50 mouse cellular contexts compared by ENCODE assay signal in genomic region chr12:31244691-31245090, GRCm38 (mm10). TPM values are rescaled to one million over a fixed set of nuclear protein-coding genes. Genes with fewer than 3 reads are reported as not detected.
"Had no signal": no experiment of that assay in that cellular context is flagged by ENCODE, and none has a peak within 500 bp of the region (broad histone marks: within the 10 kb centered on the region; RNA-seq: fewer than 3 reads in every experiment).

No protein-coding gene starts in this region.

- H3K27me3 ChIP-seq: heart, embryonic 12.5 days; heart, embryonic 13.5 days; heart, embryonic 15.5 days; hindbrain, embryonic 12.5 days; hindbrain, embryonic 13.5 days; hindbrain, embryonic 15.5 days; intestine, embryonic 15.5 days; kidney, embryonic 15.5 days had no signal

- H3K27ac ChIP-seq: heart, embryonic 10.5 days; heart, embryonic 13.5 days; heart, embryonic 15.5 days; hindbrain, embryonic 10.5 days; hindbrain, embryonic 12.5 days; hindbrain, embryonic 13.5 days; hindbrain, embryonic 14.5 days; hindbrain, embryonic 15.5 days; hindbrain, postnatal 0 days; intestine, embryonic 15.5 days; kidney, embryonic 15.5 days; kidney, postnatal 0 days; layer of hippocampus, adult 2 months had no signal

- H3K36me3 ChIP-seq: heart, embryonic 10.5 days; heart, embryonic 12.5 days; heart, embryonic 13.5 days; heart, embryonic 15.5 days; hindbrain, embryonic 10.5 days; hindbrain, embryonic 12.5 days; hindbrain, embryonic 13.5 days; hindbrain, embryonic 15.5 days; intestine, embryonic 15.5 days; kidney, embryonic 15.5 days had no signal

- ATAC-seq: hindbrain, embryonic 16.5 days; hindbrain, postnatal 0 days; inflammation-experienced regulatory T-cells, adult 6 months; intestine, embryonic 15.5 days; intestine, embryonic 16.5 days; intestine, postnatal 0 days had no signal

- H3K4me1 ChIP-seq: hindbrain, embryonic 13.5 days; hindbrain, embryonic 15.5 days had no signal

- DNase-seq: heart, postnatal 14 days; heart, postnatal 36 days; heart, postnatal 4 days; kidney, adult 11 months; kidney, adult 18-20 months; kidney, adult 2 months; kidney, adult 8-10 months; kidney, adult 9 months; kidney, postnatal 10 days; kidney, postnatal 14 days; kidney, postnatal 25 days; kidney, postnatal 36 days; kidney, postnatal 4 days; layer of hippocampus, adult 9-11 months; layer of hippocampus, postnatal 36 days had no signal

- H3K9ac ChIP-seq: heart, embryonic 12.5 days; heart, embryonic 13.5 days; heart, embryonic 15.5 days; hindbrain, embryonic 12.5 days; hindbrain, embryonic 13.5 days; hindbrain, embryonic 14.5 days; hindbrain, embryonic 15.5 days; intestine, embryonic 15.5 days; kidney, embryonic 15.5 days had no signal

- H3K4me2 ChIP-seq: heart, embryonic 11.5 days; heart, embryonic 12.5 days; heart, embryonic 13.5 days; heart, embryonic 15.5 days; hindbrain, embryonic 12.5 days; hindbrain, embryonic 13.5 days; hindbrain, embryonic 14.5 days; hindbrain, embryonic 15.5 days; intestine, embryonic 15.5 days; kidney, embryonic 15.5 days had no signal

- H3K4me3 ChIP-seq: heart, embryonic 10.5 days; heart, embryonic 12.5 days; heart, embryonic 13.5 days; heart, embryonic 15.5 days; hindbrain, embryonic 10.5 days; hindbrain, embryonic 12.5 days; hindbrain, embryonic 13.5 days; hindbrain, embryonic 15.5 days; intestine, embryonic 15.5 days; kidney, embryonic 15.5 days; layer of hippocampus, adult 2 months had no signal

- H3K9me3 ChIP-seq: heart, embryonic 10.5 days; heart, embryonic 12.5 days; heart, embryonic 13.5 days; heart, embryonic 15.5 days; hindbrain, embryonic 10.5 days; hindbrain, embryonic 12.5 days; hindbrain, embryonic 13.5 days; hindbrain, embryonic 15.5 days; intestine, embryonic 15.5 days; kidney, embryonic 15.5 days had no signal

RNA-seq across cellular contexts. Expression of gene Gm6993, which starts 4.1 kb away (rescaled TPM):
- total RNA-seq: heart, adult 8-10 months; heart, postnatal 14 days; heart, postnatal 25 days; heart, postnatal 36 days; heart, postnatal 4 days; hematopoietic stem cell, adult 5-6 weeks; hindbrain, postnatal 0 days; layer of hippocampus, adult 18-20 months; layer of hippocampus, adult 2 months; layer of hippocampus, adult 8-10 months; layer of hippocampus, postnatal 10 days; layer of hippocampus, postnatal 14 days; layer of hippocampus, postnatal 25 days; layer of hippocampus, postnatal 36 days had no signal
- polyA plus RNA-seq: heart, embryonic 10.5 days; heart, embryonic 11.5 days; heart, embryonic 12.5 days; heart, embryonic 13.5 days; heart, embryonic 14.5 days; heart, embryonic 15.5 days; heart, embryonic 16.5 days; heart, postnatal 0 days; hindbrain, embryonic 10.5 days; hindbrain, embryonic 11.5 days; hindbrain, embryonic 12.5 days; hindbrain, embryonic 13.5 days; hindbrain, embryonic 14.5 days; hindbrain, embryonic 15.5 days; hindbrain, embryonic 16.5 days; hindbrain, postnatal 0 days; inflammation-experienced regulatory T-cells, adult 6 months; intestine, embryonic 14.5 days; intestine, embryonic 15.5 days; intestine, embryonic 16.5 days; intestine, postnatal 0 days; kidney, adult 2 months; kidney, embryonic 14.5 days; kidney, embryonic 15.5 days; kidney, embryonic 16.5 days; kidney, postnatal 0 days; large intestine, adult 2 months had no signal

RNA-seq across cellular contexts. Expression of gene Lamb1, which starts 20.3 kb away (rescaled TPM):
- total RNA-seq: hematopoietic stem cell, adult 5-6 weeks had no signal
- polyA plus RNA-seq: inflammation-experienced regulatory T-cells, adult 6 months had no signal
